Mouse (Mus musculus): ENCODE data around the gene Zfp3. TPM values are rescaled to one million over a fixed set of nuclear protein-coding genes. Genes with fewer than 3 reads are reported as not detected.
"Not testable (repeated sequence)": the region's sequence is repeated elsewhere in the genome, so short reads cannot be mapped to it uniquely, and the experiment has no call there.

Gene Zfp3
- polyA plus RNA-seq, 1 experiment from 2014 or later, result 16.9 TPM

DNA sequence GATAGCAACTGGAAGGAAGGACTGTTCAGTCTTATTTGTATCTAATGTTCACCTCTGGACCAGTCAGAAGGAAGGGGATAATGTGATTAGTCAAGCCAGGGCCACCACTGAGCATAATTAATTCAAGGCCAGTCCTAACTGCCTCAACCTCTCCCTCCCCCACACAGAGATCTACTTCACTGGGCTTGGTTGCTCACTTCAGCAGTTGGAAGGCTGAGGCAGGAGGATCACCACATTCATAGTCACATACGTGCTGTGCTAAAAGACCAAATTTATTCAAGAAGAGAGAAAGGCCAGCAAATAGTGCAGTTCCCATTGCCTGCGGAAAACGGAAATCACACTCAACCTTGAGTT is 450 bp upstream of the Zfp3 start:
- Histone ChIP-seq H3K9me3 (no peaks in the 10 kb centered on the region), H3K27me3 (no peaks in the 10 kb centered on the region), H3K4me1 (peaks cover 15% of the 10 kb centered on the region), H3K36me3 (no peaks in the 10 kb centered on the region), H3K9ac (replicated peaks) (peak overlapping the region; percentile 80), H3K4me2 (replicated peaks) (peak overlapping the region; percentile 79), H3K4me3 (peak overlapping the region; percentile 85), H3K27ac (replicated peaks) (peak overlapping the region; percentile 74)
- ATAC-seq (replicated peaks), result peak; percentile 53
- WGBS, result 31% methylated on average over 3 of the region's 3 CpGs

DNA sequence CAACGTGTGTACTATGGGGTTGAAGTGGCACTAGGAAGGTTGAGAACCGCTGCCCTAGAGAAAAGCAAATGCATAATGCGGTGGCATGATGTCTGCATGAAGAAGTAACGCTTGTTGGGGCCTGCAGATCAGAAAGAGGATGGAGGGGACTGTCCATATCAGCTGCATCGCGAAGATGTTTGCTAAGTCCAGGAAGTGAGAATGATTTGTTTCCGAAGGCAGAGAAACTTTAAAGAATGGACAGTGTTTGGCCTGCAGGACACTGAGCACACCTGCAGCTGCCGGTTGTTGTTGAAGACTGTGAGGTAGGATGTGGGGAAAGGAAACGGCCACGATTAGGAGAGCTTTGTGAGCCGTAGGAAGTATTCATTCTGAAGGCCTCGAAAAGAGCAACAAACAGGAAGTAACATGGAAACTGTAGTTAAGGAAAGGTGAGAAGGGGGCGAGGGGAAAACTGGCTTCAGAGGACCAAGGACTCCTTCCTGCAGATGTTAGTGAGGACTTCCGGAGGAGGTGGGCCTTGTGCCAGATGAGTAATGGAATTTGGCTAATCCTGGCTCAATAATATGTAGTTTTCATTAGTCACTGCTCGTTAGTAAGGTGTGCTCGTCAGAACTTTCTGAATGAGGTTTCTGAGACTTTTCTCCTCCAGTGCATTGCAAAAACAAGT is 1.9 kb downstream of the Zfp3 start:
- H3K9ac ChIP-seq (replicated peaks), result no peak overlapping the region
- no peak overlapping the region for H3K27ac ChIP-seq (replicated peaks)
- no peaks in the 10 kb centered on the region for H3K36me3 ChIP-seq
- WGBS, result 76% methylated on average over 16 of the region's 16 CpGs
- ATAC-seq (replicated peaks), result no peak
- no peaks in the 10 kb centered on the region for H3K27me3 ChIP-seq
- no peaks in the 10 kb centered on the region for H3K9me3 ChIP-seq
- H3K4me3 ChIP-seq, result no peak overlapping the region
- no peak overlapping the region for H3K4me2 ChIP-seq (replicated peaks)
- peaks cover 15% of the 10 kb centered on the region for H3K4me1 ChIP-seq

DNA sequence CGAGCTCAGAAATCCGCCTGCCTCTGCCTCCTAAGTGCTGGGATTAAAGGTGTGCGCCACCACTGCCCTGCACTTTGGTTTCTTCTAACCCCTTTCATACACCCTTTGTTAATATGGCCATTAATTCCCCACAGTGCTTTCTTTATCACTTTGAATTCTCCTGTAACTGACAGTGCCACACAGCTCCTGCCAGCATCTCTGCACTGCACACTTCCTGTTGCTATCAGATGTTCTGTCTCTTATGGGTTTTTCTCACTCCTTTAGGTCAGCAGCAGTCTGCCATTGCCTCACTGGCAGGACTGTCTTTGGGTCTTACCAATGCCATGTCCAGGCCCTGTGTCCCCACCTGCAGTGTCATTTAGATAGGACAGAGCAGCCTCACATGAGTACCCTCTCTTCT is 6.8 kb downstream of the Zfp3 start:
- no peak overlapping the region for H3K4me3 ChIP-seq
- H3K9me3 ChIP-seq, result no peaks in the 10 kb centered on the region
- H3K36me3 ChIP-seq, result peaks cover 24% of the 10 kb centered on the region
- WGBS, result 96% methylated on average over 3 of the region's 3 CpGs
- H3K4me1 ChIP-seq, result peaks cover 2% of the 10 kb centered on the region
- no peak overlapping the region for H3K9ac ChIP-seq (replicated peaks)
- ATAC-seq (replicated peaks), result no peak
- no peak overlapping the region for H3K4me2 ChIP-seq (replicated peaks)
- H3K27ac ChIP-seq (replicated peaks), result no peak overlapping the region
- H3K27me3 ChIP-seq, result no peaks in the 10 kb centered on the region

DNA sequence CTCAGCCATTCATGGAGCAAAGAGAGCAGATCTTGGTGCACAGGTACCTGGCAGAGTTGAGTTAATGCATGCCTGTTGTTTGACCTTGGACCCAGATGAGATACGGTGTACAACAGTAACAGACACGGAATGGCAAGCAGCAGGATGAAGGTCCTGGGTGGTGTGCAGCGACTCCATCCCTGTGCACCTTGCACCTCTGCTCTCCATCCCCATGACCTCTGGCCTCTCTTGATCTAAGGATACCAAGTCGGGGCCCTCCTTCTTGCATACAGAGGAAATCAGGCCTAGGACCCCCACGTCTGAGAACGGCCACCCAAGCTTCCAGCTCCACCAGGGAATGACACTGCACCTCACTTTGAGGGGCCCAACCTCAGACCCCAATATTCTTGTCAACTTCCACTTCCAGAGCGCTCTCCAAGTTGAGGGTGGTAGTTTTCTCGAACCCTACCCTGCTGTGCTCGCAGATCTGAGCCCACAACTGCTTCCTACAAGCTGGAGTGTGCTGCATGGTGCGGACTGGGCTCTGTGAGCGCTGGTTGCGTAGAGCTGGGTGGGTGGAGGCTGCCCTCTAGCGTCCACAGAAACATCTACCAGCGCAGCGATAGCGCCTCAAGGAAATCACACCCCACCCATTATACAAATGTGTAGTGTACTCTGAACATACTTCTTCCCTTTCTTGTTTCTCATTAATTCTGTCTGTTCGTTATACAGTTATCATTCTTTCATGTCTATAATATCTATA is 13.0 kb downstream of the Zfp3 start:
- WGBS, result 29% methylated on average over 17 of the region's 17 CpGs
- H3K4me3 ChIP-seq, result no peak overlapping the region
- no peak overlapping the region for H3K4me2 ChIP-seq (replicated peaks)
- H3K27ac ChIP-seq (replicated peaks), result no peak overlapping the region
- H3K9ac ChIP-seq (replicated peaks), result no peak overlapping the region
- no peaks in the 10 kb centered on the region for H3K9me3 ChIP-seq
- no peaks in the 10 kb centered on the region for H3K27me3 ChIP-seq
- peaks cover 17% of the 10 kb centered on the region for H3K36me3 ChIP-seq
- no peaks in the 10 kb centered on the region for H3K4me1 ChIP-seq
- peak; percentile 67 for ATAC-seq (replicated peaks)

DNA sequence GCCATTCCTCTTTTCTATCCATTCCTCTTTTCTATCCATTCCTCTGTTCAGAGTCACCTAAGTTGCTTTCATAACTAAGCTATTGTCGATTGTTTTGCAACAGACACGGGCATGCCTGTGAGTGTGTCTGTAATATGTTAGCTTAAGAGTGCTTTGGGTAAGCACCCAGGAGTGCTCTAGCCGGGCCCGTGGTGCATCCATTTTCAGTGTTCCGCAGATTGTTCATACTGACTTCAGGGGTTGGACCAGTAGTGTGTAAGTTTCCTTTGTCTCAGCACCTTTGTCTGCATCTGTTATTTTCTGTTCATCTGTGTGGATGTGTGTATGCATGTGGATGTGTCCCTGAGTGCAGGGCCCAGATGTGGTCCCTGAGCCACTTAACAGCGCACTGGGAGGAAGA is 13.6 kb downstream of the Zfp3 start:
- H3K27me3 ChIP-seq, result no peaks in the 10 kb centered on the region
- H3K9ac ChIP-seq (replicated peaks), result no peak overlapping the region
- H3K9me3 ChIP-seq, result no peaks in the 10 kb centered on the region
- 69% methylated on average over 6 of the region's 6 CpGs for WGBS
- no peak overlapping the region for H3K4me2 ChIP-seq (replicated peaks)
- H3K4me1 ChIP-seq, result no peaks in the 10 kb centered on the region
- peaks cover 10% of the 10 kb centered on the region for H3K36me3 ChIP-seq
- no peak overlapping the region for H3K4me3 ChIP-seq
- ATAC-seq (replicated peaks), result no peak
- H3K27ac ChIP-seq (replicated peaks), result no peak overlapping the region

DNA sequence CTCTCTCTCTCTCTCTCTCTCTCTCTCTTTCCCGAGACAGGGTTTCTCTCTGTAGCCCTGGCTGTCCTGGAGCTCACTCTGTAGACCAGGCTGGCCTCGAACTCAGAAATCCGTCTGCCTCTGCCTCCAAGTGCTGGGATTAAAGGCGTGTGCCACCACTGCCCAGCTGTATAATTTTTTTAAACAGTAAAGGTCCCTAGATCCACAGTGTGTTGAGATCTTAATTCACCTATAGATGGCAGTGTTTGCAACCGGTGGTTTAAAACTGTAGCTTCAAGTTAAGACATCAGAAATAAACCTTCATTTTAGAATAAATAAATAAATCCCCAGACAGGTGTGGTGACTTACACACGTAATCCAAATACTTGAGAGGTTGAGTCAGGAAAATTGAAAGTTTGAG is 14.0 kb downstream of the Zfp3 start:
- not testable (repeated sequence) for H3K36me3 ChIP-seq; H3K4me2 ChIP-seq (replicated peaks); H3K9ac ChIP-seq (replicated peaks); H3K9me3 ChIP-seq; H3K4me3 ChIP-seq; ATAC-seq (replicated peaks); H3K4me1 ChIP-seq; H3K27me3 ChIP-seq; H3K27ac ChIP-seq (replicated peaks)
- WGBS, result 34% methylated on average over 6 of the region's 6 CpGs

DNA sequence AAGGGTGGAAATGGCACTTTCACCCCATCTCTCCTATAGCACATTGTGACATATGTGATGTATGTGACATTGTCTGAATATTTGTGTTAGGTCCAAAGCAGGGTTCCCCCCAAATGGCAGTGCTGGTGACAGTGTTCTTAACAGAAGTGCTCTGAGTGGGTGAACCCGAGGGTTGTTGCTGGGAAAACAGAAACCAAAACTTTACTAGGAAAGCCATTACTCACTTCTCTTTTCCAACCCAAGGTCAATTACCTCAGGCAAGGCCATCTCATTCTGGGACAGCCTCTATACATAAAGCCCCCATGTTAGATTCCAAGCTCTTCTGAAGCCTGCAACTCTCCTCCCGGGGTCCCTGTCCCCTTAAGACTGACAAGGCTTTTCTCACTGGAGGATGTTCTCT is 21.9 kb downstream of the Zfp3 start:
- H3K27me3 ChIP-seq, result no peaks in the 10 kb centered on the region
- no peak overlapping the region for H3K4me3 ChIP-seq
- WGBS, result 70% methylated on average over 2 of the region's 2 CpGs
- H3K9me3 ChIP-seq, result no peaks in the 10 kb centered on the region
- no peaks in the 10 kb centered on the region for H3K36me3 ChIP-seq
- no peak overlapping the region for H3K27ac ChIP-seq (replicated peaks)
- no peaks in the 10 kb centered on the region for H3K4me1 ChIP-seq
- H3K9ac ChIP-seq (replicated peaks), result no peak overlapping the region
- no peak overlapping the region for H3K4me2 ChIP-seq (replicated peaks)
- no peak for ATAC-seq (replicated peaks)

DNA sequence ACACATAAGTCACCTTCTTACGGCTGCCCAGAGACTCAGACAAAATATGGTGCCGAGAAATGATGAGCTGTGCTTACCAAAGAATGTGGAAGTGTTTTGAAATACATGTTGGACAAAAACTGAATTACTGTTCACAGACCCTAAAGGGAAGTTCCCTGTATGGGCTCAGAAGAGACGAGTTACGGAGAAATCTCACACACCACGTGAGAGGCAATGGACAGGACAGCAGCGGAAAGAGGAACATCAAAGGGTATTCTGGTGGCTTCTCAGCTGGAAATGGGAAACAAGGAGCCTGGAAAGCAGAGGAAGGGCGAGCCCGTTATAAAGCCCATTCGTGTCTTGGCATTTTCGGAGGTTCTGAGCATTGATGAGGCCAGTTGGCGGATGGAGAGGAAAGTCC is 23.0 kb downstream of the Zfp3 start:
- ATAC-seq (replicated peaks), result no peak
- Histone ChIP-seq H3K4me2 (replicated peaks) (no peak overlapping the region), H3K9ac (replicated peaks) (no peak overlapping the region), H3K4me3 (no peak overlapping the region), H3K4me1 (no peaks in the 10 kb centered on the region), H3K27ac (replicated peaks) (no peak overlapping the region), H3K36me3 (no peaks in the 10 kb centered on the region), H3K9me3 (no peaks in the 10 kb centered on the region), H3K27me3 (no peaks in the 10 kb centered on the region)
- WGBS, result 74% methylated on average over 11 of the region's 11 CpGs

DNA sequence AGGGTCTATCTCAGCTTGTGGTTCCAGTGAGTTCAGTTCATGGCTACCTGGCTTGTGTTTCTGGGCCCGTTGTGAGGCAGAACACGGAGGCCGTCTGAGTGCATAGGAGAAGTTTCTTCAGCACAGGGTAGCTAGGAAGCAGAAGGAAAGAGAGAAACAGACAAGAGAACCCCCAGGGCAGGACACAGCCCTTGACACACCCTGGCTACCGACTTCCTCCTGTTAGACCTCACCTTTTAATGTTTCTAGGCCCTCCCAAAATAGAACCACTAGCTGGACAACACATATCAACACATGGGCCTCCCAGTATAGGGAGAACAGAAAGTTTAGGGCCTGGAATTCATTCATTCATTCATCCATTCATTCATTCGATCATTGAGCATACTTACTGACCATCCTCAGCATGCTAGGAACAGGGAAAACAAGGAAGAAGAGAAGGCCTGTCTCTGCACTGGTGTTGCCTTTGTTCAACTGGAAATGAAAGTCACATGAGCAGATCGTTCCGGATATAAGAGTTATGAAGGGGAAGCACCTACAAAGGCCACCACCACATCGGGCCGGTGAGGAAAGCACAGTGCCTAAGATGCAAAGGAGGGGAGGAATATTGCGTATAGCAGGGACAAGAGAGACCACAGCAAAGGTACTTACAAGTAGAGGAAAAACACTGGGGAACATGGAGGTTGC is 25.1 kb downstream of the Zfp3 start:
- H3K36me3 ChIP-seq, result no peaks in the 10 kb centered on the region
- H3K9me3 ChIP-seq, result no peaks in the 10 kb centered on the region
- no peaks in the 10 kb centered on the region for H3K27me3 ChIP-seq
- no peak for ATAC-seq (replicated peaks)
- no peak overlapping the region for H3K9ac ChIP-seq (replicated peaks)
- no peaks in the 10 kb centered on the region for H3K4me1 ChIP-seq
- H3K27ac ChIP-seq (replicated peaks), result no peak overlapping the region
- WGBS, result 89% methylated on average over 10 of the region's 10 CpGs
- no peak overlapping the region for H3K4me2 ChIP-seq (replicated peaks)
- no peak overlapping the region for H3K4me3 ChIP-seq

DNA sequence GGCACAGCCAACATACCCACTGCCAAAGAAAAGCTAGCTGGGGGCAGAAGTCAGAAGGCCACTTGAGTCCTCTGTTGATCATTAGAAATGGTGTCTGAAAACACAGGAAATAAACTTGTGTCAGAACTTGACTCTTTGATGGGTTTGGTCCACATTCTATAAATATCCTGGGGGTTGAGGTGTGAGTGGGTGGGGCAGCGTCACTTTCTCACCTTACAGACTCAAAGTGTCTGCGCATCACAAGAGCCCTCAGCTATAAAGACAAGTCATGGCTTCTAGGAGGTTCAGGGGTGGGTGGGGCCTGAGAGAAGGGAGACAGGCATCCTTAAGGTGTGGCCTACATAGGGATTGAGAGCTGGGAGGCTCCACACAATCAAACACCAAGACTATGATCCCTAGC is 26.4 kb downstream of the Zfp3 start:
- Histone ChIP-seq H3K27me3 (no peaks in the 10 kb centered on the region), H3K4me3 (no peak overlapping the region), H3K4me2 (replicated peaks) (no peak overlapping the region), H3K4me1 (no peaks in the 10 kb centered on the region), H3K27ac (replicated peaks) (no peak overlapping the region), H3K36me3 (no peaks in the 10 kb centered on the region), H3K9ac (replicated peaks) (no peak overlapping the region), H3K9me3 (no peaks in the 10 kb centered on the region)
- ATAC-seq (replicated peaks), result no peak
- 91% methylated on average over 2 of the region's 2 CpGs for WGBS

DNA sequence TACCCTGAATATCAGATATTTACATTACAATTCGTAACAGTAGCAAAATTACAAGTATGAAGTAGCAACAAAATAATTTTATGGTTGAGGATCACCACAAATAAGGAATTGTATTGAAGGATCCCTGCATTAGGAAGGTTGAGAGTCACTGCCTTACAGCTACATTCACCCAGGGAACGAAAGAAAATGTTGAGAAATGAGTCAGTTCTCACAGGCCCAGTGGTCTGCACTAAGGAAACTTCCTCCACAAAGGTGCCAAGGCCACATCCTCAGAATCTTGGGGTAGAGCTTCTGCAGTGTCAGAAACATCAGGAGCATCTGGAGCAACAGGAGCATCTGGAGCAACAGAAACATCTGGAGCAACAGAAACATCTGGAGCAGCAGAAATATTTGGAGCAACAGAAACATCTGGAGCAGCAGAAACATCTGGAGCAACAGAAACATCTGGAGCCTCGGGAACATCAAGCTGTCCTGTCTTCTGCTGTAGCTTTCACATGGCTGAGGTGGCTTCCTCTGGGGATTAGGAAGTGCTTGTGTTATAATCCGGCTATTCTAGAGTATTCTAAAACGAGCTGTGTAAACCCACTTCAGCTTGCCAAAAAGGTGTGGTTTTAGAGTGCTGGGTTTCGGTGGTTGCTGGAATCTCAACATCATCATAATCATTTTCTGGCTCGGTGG is 27.0 kb downstream of the Zfp3 start:
- no peak overlapping the region for H3K4me2 ChIP-seq (replicated peaks)
- H3K9me3 ChIP-seq, result no peaks in the 10 kb centered on the region
- 78% methylated on average over 7 of the region's 7 CpGs for WGBS
- H3K4me1 ChIP-seq, result no peaks in the 10 kb centered on the region
- no peaks in the 10 kb centered on the region for H3K27me3 ChIP-seq
- H3K36me3 ChIP-seq, result no peaks in the 10 kb centered on the region
- H3K27ac ChIP-seq (replicated peaks), result no peak overlapping the region
- H3K4me3 ChIP-seq, result no peak overlapping the region
- ATAC-seq (replicated peaks), result no peak
- H3K9ac ChIP-seq (replicated peaks), result no peak overlapping the region

DNA sequence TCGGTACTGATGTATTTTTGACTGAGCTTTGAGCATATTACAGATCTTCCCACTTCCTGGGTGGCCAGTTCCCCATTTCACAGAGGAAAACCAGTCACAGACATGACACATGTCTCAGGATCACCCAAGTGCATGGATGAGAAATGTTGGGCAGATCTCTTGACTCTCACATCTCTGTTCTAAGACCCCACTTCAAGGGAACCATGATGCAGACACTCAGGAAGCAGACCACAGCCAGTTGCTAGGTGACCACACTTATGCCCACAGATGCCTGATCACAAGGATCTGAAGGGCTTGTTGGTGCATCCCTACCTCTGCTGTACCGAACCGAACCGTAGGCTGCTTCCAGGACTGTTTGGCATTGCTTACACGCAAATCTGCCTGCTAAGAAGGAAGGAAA is 27.7 kb downstream of the Zfp3 start:
- no peaks in the 10 kb centered on the region for H3K27me3 ChIP-seq
- H3K4me3 ChIP-seq, result no peak overlapping the region
- 90% methylated on average over 5 of the region's 5 CpGs for WGBS
- no peaks in the 10 kb centered on the region for H3K9me3 ChIP-seq
- no peak overlapping the region for H3K4me2 ChIP-seq (replicated peaks)
- no peak for ATAC-seq (replicated peaks)
- H3K9ac ChIP-seq (replicated peaks), result no peak overlapping the region
- H3K36me3 ChIP-seq, result no peaks in the 10 kb centered on the region
- H3K4me1 ChIP-seq, result no peaks in the 10 kb centered on the region
- H3K27ac ChIP-seq (replicated peaks), result no peak overlapping the region

Measured in forebrain, embryonic 15.5 days (tissue).